Mouse (Mus musculus) left cerebral cortex, adult 11 months (tissue): Measurements from ENCODE around the gene Nemp2.
A peak's percentile ranks its signal among the peaks of the same experiment; 100 is the strongest.
"Not testable (repeated sequence)": the region's sequence is repeated elsewhere in the genome, so short reads cannot be mapped to it uniquely, and the experiment has no call there.

Experiments used
- DNase-seq: peaks from one replicate; pipeline ENCODE4 v3.0.0; 2022; ENCODE audit warnings: low spot score

Gene Nemp2

GRCm38 (mm10) chr1:52653366-52653765 is 22.9 kb downstream of the Nemp2 start:
- no peak for DNase-seq

DNA sequence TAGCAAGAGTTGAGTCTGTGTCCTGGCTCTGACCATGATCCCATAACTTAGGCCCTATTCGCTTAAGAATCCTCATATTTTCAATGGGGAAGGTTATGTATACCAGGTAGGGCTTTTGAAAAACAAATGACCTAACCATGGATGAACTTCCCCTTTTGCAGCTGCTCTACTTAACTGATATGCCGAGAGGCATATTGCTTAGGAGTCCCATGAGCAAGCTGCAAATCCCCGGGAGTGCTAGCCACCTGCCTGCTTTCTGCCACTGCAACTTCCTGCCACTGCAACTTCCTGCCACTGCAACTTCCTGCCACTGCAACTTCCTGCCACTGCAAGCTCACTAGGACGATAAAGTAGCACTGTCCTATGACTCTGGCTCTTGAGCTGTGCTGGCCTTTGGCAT is 24.6 kb downstream of the Nemp2 start:
- DNase-seq, result no peak

DNA sequence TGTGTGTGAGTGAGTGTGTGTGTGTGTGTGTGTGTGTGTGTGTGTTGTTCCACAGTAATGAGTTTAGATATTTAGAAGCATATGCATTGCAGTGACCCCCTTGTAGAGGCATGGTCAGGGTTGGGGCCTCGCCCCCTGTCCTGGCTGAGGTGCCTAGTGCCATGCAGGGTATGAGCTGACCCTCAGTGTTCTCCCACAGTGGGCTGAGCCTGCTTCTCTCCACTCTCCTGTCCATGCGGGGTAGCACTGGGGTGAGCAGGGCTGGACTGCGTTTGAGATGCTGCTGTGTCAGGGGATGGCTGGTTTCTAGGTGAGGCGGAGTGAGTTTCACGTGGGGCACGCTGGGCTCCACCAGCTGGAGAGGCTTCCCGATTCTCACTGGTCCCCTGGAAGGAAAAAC is 27.7 kb downstream of the Nemp2 start:
- no peak for DNase-seq

DNA sequence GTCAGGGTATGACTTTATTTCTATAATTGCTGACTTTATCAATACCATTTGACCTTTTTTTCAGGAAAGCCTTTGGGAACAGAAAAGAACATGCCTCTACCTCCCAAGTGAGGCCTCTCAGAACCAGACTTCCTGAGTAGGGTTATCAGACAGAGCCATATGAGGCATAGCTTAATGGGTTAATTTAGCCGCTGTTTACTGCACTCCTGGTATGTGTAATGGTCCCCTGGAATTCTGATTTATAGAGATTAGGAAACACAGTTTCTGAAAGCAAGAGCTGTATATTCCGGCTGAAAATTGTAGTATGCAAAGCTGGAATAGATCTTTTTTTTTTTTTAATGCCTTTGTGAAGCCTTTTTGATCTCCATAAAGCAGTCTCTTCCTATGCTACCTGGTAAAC is 29.8 kb downstream of the Nemp2 start:
- DNase-seq, result no peak

DNA sequence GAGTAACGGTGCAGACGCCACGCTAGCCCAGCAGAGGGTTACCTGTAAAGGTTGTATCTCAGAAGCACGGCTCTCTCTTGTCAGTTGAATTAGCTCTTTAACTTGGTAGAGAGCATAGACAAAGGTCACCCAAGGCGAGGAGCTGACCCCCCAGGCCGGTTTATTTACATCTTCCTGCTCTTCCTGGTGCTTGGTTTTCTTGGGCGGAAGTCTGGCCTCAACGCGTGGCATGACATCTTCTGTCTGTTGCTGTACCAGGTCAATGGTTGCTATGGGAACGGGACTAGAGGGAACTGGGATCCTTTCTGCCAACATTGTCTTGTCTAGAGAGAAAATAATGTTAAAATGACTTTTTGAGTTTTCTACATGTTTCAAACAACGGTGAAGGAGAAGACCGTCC is 30.3 kb downstream of the Nemp2 start:
- no peak for DNase-seq

GRCm38 (mm10) chr1:52663228-52663627 is 32.7 kb downstream of the Nemp2 start:
- DNase-seq, result peak; percentile 39

GRCm38 (mm10) chr1:52668743-52669323 is 38.3 kb downstream of the Nemp2 start:
- no peak for DNase-seq

- no peak for DNase-seq
Observed at GRCm38 (mm10) chr1:52669931-52670330, 39.4 kb downstream of the Nemp2 start.

DNA sequence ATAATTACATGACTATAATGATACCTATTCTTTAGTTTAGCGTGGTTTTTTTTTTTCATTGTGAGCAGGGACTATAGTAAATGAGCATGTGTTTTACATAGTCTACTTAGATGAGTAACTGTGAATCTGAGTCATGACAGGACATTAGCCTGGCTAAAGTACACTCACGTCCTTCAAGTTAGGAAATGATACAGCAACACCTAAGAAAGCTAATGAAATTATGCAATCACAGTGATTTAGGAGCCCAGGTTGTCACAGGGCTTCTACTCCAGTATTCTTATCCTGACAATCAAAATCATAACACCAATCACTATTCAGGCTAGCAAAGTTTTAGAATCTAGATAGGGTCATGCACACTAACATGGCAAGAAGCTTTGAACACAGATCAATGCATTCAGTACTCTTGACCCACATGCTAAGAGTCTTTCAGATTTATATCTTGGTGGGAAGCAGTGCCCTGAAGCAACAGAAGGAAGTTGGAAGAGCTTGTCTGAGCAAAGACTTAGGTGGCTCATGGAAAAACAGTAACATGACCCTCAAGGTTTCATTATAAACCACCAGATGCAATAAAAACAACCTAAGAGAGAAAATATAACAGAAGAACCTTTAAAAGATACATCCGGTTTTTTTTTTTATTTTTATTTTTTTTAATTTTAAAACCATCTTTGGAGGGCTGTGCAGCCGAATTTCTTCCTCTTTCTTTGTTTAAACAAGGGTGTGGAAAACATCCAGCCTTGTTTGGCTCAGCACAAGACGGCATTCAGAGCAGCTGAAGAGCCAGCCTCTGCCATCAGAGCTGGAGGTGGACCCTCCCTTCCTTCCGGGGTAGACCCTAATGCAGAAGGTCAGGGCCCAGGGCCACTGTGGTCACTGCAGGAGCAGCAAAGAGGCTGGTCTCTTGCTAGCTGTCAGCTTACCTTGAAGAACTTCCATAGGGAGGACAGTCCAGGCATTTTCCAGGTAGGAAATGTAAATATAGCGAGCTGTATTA is 45.4 kb downstream of the Nemp2 start:
- no peak for DNase-seq

- DNase-seq, result no peak
Observed at GRCm38 (mm10) chr1:52676621-52677020, 46.1 kb downstream of the Nemp2 start.

- DNase-seq, result no peak
Observed at GRCm38 (mm10) chr1:52683550-52683949, 53.0 kb downstream of the Nemp2 start.

DNA sequence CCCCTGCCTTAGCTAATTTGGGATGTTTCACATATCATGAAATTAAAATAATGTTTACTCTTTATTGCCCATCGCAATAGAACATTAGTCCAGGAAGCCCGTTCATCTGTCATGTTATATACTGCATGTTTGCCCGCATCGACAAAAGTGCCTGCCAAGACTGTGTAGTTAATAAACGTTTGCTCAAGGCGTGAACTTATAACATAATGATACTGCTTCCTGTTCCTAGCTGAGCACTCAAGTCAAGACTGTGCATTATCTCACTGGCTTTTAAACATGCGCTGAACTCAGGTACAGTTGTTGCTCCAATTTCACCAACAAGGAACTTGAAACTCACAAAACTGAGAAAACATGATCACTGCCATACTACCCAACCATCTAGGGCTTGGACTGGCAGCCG is 57.1 kb downstream of the Nemp2 start:
- DNase-seq, result no peak

GRCm38 (mm10) chr1:52694456-52694855 is 64.0 kb downstream of the Nemp2 start:
- DNase-seq, result not testable (repeated sequence)
